Mouse (Mus musculus) hindbrain, embryonic 16.5 days (tissue): ENCODE results near the gene B3gntl1. TPM values are rescaled to one million over a fixed set of nuclear protein-coding genes. Genes with fewer than 3 reads are reported as not detected.

ENCODE experiments used
- ATAC-seq: fragments of 200-750 bp; cut with Nextera tagmentation; 2 replicates; pipeline ENCODE4 v1.8.0; 2017; ENCODE audit warnings: moderate TSS enrichment, moderate library complexity
- H3K27ac ChIP-seq: fragments of 300-500 bp; sonication (generic); 2 replicates; pipeline ENCODE4 v1.5.1; 2014; ENCODE audit warnings: low read depth, mild to moderate bottlenecking, control low read depth, low read length, moderate library complexity
- H3K27me3 ChIP-seq: fragments of 300-500 bp; sonication (generic); replicated peaks from 2 replicates; pipeline ENCODE4 v1.6.1; 2014; ENCODE audit warnings: low read length; ENCODE audit not compliant: control insufficient read depth, insufficient read depth
- H3K36me3 ChIP-seq: fragments of 300-500 bp; sonication (generic); 2 replicates; pipeline ENCODE4 v1.6.1; 2014; ENCODE audit warnings: mild to moderate bottlenecking, low read length, moderate library complexity, mixed read lengths; ENCODE audit not compliant: control insufficient read depth, insufficient read depth
- H3K4me1 ChIP-seq: fragments of 300-500 bp; sonication (generic); 2 replicates; pipeline ENCODE4 v1.6.1; 2014; ENCODE audit warnings: low read depth, low read length; ENCODE audit not compliant: control insufficient read depth, insufficient read depth
- H3K4me2 ChIP-seq: fragments of 300-500 bp; sonication (generic); 2 replicates; pipeline ENCODE4 v1.6.1; 2014; ENCODE audit warnings: mild to moderate bottlenecking, low read length, control low read depth, moderate library complexity
- H3K4me3 ChIP-seq: fragments of 300-500 bp; sonication (generic); 2 replicates; pipeline ENCODE4 v1.5.1; 2014; ENCODE audit warnings: mild to moderate bottlenecking, low read length, control low read depth, moderate library complexity
- H3K9ac ChIP-seq: fragments of 300-500 bp; sonication (generic); 2 replicates; pipeline ENCODE4 v1.6.1; 2014; ENCODE audit warnings: low read depth, mild to moderate bottlenecking, control low read depth, low read length, moderate library complexity
- H3K9me3 ChIP-seq: fragments of 300-500 bp; sonication (generic); 2 replicates; pipeline ENCODE4 v1.6.1; 2014; ENCODE audit warnings: mild to moderate bottlenecking, low read length, moderate library complexity; ENCODE audit not compliant: control insufficient read depth
- WGBS: fragments of 180-500 bp; shearing (Covaris S2); extraction: QIAGEN DNeasy Blood & Tissue Kit; methylation state at CpG from one replicate; pipeline ENCODE4 v1.1.7; 2014; 5-methylcytosine and 5-hydroxymethylcytosine counted together
- polyA plus RNA-seq: library from polyadenylated mRNA; unstranded; fragments of >200 nt; fragmentation: Nextera tagmentation; extraction: Ambion mirVana; gene quantifications from 2 replicates; pipeline ENCODE4 v1.2.1, GENCODE M21; 2015

Gene B3gntl1
- 7.3 and 7.8 TPM in 2 replicates for polyA plus RNA-seq

DNA sequence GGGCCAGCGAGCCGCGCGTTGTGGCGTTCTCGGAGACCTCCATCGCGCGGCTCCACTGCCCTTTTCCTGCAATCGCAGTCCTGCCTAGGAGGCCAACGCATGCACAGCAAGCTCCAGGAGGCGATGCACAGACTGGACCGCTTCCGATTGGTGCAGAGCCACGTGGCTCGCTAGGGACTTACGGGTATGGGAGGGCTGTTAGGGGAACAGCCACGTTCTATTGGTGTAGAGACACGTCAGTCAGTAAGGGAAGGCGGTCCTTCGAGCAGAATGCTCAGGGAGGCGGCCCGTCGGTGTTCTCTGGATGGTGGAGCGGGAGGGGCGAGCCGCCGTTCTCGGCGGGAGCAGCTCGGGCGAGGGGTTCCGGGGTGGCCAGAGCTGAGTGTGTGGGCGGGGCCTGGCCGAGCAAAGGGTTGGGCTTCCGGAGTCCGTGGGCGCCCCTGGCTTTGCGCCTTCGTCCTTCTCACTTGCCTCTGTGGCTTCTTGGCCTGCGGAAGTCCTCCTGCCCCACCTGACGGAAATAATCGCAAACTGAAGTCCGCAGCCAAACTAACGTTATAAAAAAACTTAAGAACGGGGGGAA lies at the start of gene B3gntl1:
Gene B3gntl1, minus strand, starts transcription at position 164 of the 583 bp plus-strand sequence.
- H3K27ac ChIP-seq = peak within 1 kb of the TSS; percentile 96
- H3K4me3 ChIP-seq = peak within 1 kb of the TSS; percentile 75
- no peaks in the 10 kb centered on the region for H3K36me3 ChIP-seq
- WGBS = under 1% methylated on average over 46 of the region's 46 CpGs
- ATAC-seq = peak; percentile 100
- no peaks in the 10 kb centered on the region for H3K27me3 ChIP-seq
- peak within 1 kb of the TSS; percentile 91 for H3K4me2 ChIP-seq
- peak within 1 kb of the TSS; percentile 86 for H3K9ac ChIP-seq
- no peaks in the 10 kb centered on the region for H3K9me3 ChIP-seq
- H3K4me1 ChIP-seq = peaks cover 7% of the 10 kb centered on the region; the same call in 1 of the 2 replicates

GRCm38 (mm10) chr11:121722434-121722833 lies 49.5 kb upstream of the B3gntl1 start:
- no peak overlapping the region for H3K4me3 ChIP-seq
- no peak overlapping the region for H3K4me2 ChIP-seq
- H3K9me3 ChIP-seq = no peaks in the 10 kb centered on the region
- 79% methylated on average over 2 of the region's 2 CpGs for WGBS
- H3K27ac ChIP-seq = no peak overlapping the region
- H3K4me1 ChIP-seq = no peaks in the 10 kb centered on the region
- ATAC-seq = no peak
- no peaks in the 10 kb centered on the region for H3K27me3 ChIP-seq
- no peaks in the 10 kb centered on the region for H3K36me3 ChIP-seq
- no peak overlapping the region for H3K9ac ChIP-seq

DNA sequence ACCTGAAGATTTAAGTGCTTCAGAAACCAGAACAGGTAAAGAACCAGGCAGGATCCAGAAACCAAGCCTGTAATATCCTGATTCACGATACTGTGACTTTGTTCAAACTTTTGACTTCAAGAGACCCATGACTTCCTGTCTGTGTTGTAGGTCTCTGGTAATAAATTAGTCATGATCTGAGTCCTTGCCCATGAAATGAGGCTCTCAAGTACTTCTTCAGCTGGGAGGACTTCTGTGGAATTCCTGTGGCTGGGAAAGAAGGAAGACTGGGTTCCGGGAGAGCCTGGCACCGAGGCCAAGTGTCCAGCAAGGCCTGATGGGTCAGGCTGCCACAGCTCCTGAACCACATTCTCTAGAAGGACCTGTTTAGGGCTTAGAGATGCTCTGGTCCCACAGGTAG lies 47.8 kb upstream of the B3gntl1 start:
- no peaks in the 10 kb centered on the region for H3K9me3 ChIP-seq
- no peaks in the 10 kb centered on the region for H3K36me3 ChIP-seq
- H3K27ac ChIP-seq = no peak overlapping the region
- 93% methylated on average over 3 of the region's 3 CpGs for WGBS
- H3K27me3 ChIP-seq = no peaks in the 10 kb centered on the region
- H3K4me2 ChIP-seq = no peak overlapping the region
- H3K9ac ChIP-seq = no peak overlapping the region
- ATAC-seq = no peak
- H3K4me1 ChIP-seq = no peaks in the 10 kb centered on the region
- H3K4me3 ChIP-seq = no peak overlapping the region

GRCm38 (mm10) chr11:121717724-121718123 lies 44.8 kb upstream of the B3gntl1 start:
- H3K27me3 ChIP-seq = no peaks in the 10 kb centered on the region
- WGBS = 66% methylated on average over 6 of the region's 6 CpGs
- no peak for ATAC-seq
- no peaks in the 10 kb centered on the region for H3K36me3 ChIP-seq
- H3K9ac ChIP-seq = no peak overlapping the region
- H3K4me2 ChIP-seq = no peak overlapping the region
- H3K4me3 ChIP-seq = no peak overlapping the region
- no peaks in the 10 kb centered on the region for H3K9me3 ChIP-seq
- H3K4me1 ChIP-seq = no peaks in the 10 kb centered on the region
- H3K27ac ChIP-seq = no peak overlapping the region

- 78% methylated on average over 2 of the region's 2 CpGs for WGBS
- Histone ChIP-seq H3K9ac (no peak overlapping the region), H3K27me3 (no peaks in the 10 kb centered on the region), H3K27ac (no peak overlapping the region), H3K9me3 (no peaks in the 10 kb centered on the region), H3K4me2 (no peak overlapping the region), H3K4me3 (no peak overlapping the region), H3K36me3 (no peaks in the 10 kb centered on the region), H3K4me1 (no peaks in the 10 kb centered on the region)
- ATAC-seq = no peak
These were observed 42.0 kb upstream of the B3gntl1 start for GRCm38 (mm10) chr11:121714745-121715485.

DNA sequence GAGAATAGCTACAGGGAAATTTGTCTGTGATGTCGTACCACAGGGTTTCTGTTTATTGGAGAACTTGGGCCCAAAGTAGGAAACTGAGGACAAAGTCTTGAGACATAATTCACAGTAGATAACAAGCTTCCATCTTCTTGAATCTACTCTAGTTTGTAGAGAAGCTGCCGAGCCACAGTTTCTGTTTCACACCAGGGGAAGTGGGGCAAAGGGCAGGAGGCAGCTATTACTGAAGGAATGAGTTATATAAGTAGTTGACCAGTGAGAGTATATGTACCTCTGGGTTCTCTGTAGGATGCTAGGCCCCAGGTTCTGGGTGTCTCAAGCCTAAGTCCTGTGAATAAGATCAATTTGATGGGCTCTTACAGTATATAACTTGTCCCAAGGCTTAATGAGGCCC lies 40.6 kb upstream of the B3gntl1 start:
- no peak for ATAC-seq
- no peaks in the 10 kb centered on the region for H3K4me1 ChIP-seq
- no peak overlapping the region for H3K27ac ChIP-seq
- no peak overlapping the region for H3K4me2 ChIP-seq
- WGBS = 96% methylated on average over 2 of the region's 2 CpGs
- no peak overlapping the region for H3K4me3 ChIP-seq
- no peak overlapping the region for H3K9ac ChIP-seq
- no peaks in the 10 kb centered on the region for H3K36me3 ChIP-seq
- no peaks in the 10 kb centered on the region for H3K27me3 ChIP-seq
- no peaks in the 10 kb centered on the region for H3K9me3 ChIP-seq

GRCm38 (mm10) chr11:121712987-121713386 lies 40.0 kb upstream of the B3gntl1 start:
- H3K4me1 ChIP-seq = no peaks in the 10 kb centered on the region
- ATAC-seq = no peak
- H3K9me3 ChIP-seq = no peaks in the 10 kb centered on the region
- 92% methylated on average over 6 of the region's 6 CpGs for WGBS
- no peak overlapping the region for H3K4me3 ChIP-seq
- H3K36me3 ChIP-seq = no peaks in the 10 kb centered on the region
- no peak overlapping the region for H3K9ac ChIP-seq
- H3K4me2 ChIP-seq = no peak overlapping the region
- no peak overlapping the region for H3K27ac ChIP-seq
- H3K27me3 ChIP-seq = no peaks in the 10 kb centered on the region

- Histone ChIP-seq H3K9ac (no peak overlapping the region), H3K4me2 (no peak overlapping the region), H3K36me3 (no peaks in the 10 kb centered on the region), H3K27ac (no peak overlapping the region), H3K4me1 (no peaks in the 10 kb centered on the region), H3K4me3 (no peak overlapping the region), H3K27me3 (no peaks in the 10 kb centered on the region; the same call in 1 of the 2 replicates), H3K9me3 (no peaks in the 10 kb centered on the region)
- 99% methylated on average over 5 of the region's 5 CpGs for WGBS
- ATAC-seq = no peak
These were observed 37.3 kb upstream of the B3gntl1 start for GRCm38 (mm10) chr11:121710245-121710644.

GRCm38 (mm10) chr11:121709278-121709677 lies 36.3 kb upstream of the B3gntl1 start:
- no peak overlapping the region for H3K4me3 ChIP-seq
- H3K4me2 ChIP-seq = no peak overlapping the region
- peaks cover 3% of the 10 kb centered on the region for H3K27me3 ChIP-seq
- no peaks in the 10 kb centered on the region for H3K9me3 ChIP-seq
- H3K9ac ChIP-seq = no peak overlapping the region
- peaks cover 2% of the 10 kb centered on the region for H3K4me1 ChIP-seq
- ATAC-seq = no peak
- H3K36me3 ChIP-seq = no peaks in the 10 kb centered on the region
- no peak overlapping the region for H3K27ac ChIP-seq
- 90% methylated on average over 4 of the region's 4 CpGs for WGBS
